Mouse (Mus musculus): ENCODE measurements around the gene Jam3.

GRCm38 (mm10) chr9:27101466-27101865 is 53.8 kb downstream of the Jam3 start:
- TF ChIP-seq E2F4 (IDR thresholded peaks at IDR 0.05; ENCODE audit: insufficient replicate concordance, low read depth, low read length) (no peak), CHD2 (IDR thresholded peaks at IDR 0.05; ENCODE audit: low read length) (no peak), CTCF (conservative IDR thresholded peaks at IDR 0.05 in 1 of 2, IDR thresholded peaks at IDR 0.05 in 1 of 2; ENCODE audit: low read depth in 2 of 2, low read length in 2 of 2) (no peak), POLR2A (IDR thresholded peaks at IDR 0.05; ENCODE audit: low read depth, low read length) (no peak), USF1 (IDR thresholded peaks at IDR 0.05; ENCODE audit: low read depth, low read length) (no peak), NRF1 (IDR thresholded peaks at IDR 0.05; ENCODE audit: low read depth, low read length) (no peak), RAD21 (IDR thresholded peaks at IDR 0.05; ENCODE audit: low read depth, low read length) (no peak)

Measured in CH12.LX (cell line).